Mouse (Mus musculus): ENCODE results near the gene Slc4a2. TPM values are rescaled to one million over a fixed set of nuclear protein-coding genes. Genes with fewer than 3 reads are reported as not detected.

The Slc4a2 gene
- 41.0 and 41.2 TPM in 2 replicates for polyA plus RNA-seq (2015; fragmentation: Nextera tagmentation; extraction: Ambion mirVana)

- ATAC-seq (ENCODE audit: insufficient number of reproducible peaks, insufficient read depth, low FRiP score, low TSS enrichment, low read depth), result peak; percentile 89
- H3K4me1 ChIP-seq, result peaks cover 49% of the 10 kb centered on the region
- no peaks in the 10 kb centered on the region for H3K27me3 ChIP-seq
- WGBS, result 0% methylated on average over 46 of the region's 46 CpGs
- peak within 1 kb of the TSS; percentile 71 for H3K4me3 ChIP-seq
- peak within 1 kb of the TSS; percentile 92 for H3K27ac ChIP-seq
- H3K36me3 ChIP-seq, result peaks cover 36% of the 10 kb centered on the region
- H3K9ac ChIP-seq, result peak within 1 kb of the TSS; percentile 85
- no peaks in the 10 kb centered on the region for H3K9me3 ChIP-seq
- peak within 1 kb of the TSS; percentile 85 for H3K4me2 ChIP-seq
Measured at GRCm38 (mm10) chr5:24423129-24424003, at the start of gene Slc4a2, which contains the start of gene Cdk5. TSS of gene Slc4a2 (plus strand) at chr5:24423837. TSS of gene Cdk5 (minus strand) at chr5:24423530.

- Histone ChIP-seq H3K27ac (no peak overlapping the region), H3K4me2 (no peak overlapping the region), H3K36me3 (no peaks in the 10 kb centered on the region), H3K4me1 (peaks cover 3% of the 10 kb centered on the region; the same call in 1 of the 2 replicates), H3K9ac (no peak overlapping the region), H3K27me3 (no peaks in the 10 kb centered on the region), H3K4me3 (no peak overlapping the region), H3K9me3 (no peaks in the 10 kb centered on the region)
- no peak for ATAC-seq (ENCODE audit: insufficient number of reproducible peaks, insufficient read depth, low FRiP score, low TSS enrichment, low read depth)
- WGBS, result 57% methylated on average over 6 of the region's 6 CpGs
Measured at GRCm38 (mm10) chr5:24374216-24374615, 49.4 kb upstream of the Slc4a2 start.

- Histone ChIP-seq H3K4me1 (peaks cover 3% of the 10 kb centered on the region; the same call in 1 of the 2 replicates), H3K27ac (no peak overlapping the region), H3K9ac (no peak overlapping the region), H3K4me3 (no peak overlapping the region), H3K36me3 (no peaks in the 10 kb centered on the region), H3K9me3 (no peaks in the 10 kb centered on the region), H3K27me3 (peaks cover 4% of the 10 kb centered on the region; the same call in 1 of the 2 replicates), H3K4me2 (no peak overlapping the region)
- no peak for ATAC-seq (ENCODE audit: insufficient number of reproducible peaks, insufficient read depth, low FRiP score, low TSS enrichment, low read depth)
- 69% methylated on average over 7 of the region's 7 CpGs for WGBS
Measured at GRCm38 (mm10) chr5:24374666-24375328, 48.8 kb upstream of the Slc4a2 start.

GRCm38 (mm10) chr5:24378700-24379099 lies 44.9 kb upstream of the Slc4a2 start:
- Histone ChIP-seq H3K9ac (no peak overlapping the region), H3K27me3 (peaks cover 5% of the 10 kb centered on the region; the same call in 1 of the 2 replicates), H3K27ac (no peak overlapping the region), H3K9me3 (no peaks in the 10 kb centered on the region), H3K4me2 (no peak overlapping the region), H3K4me3 (no peak overlapping the region), H3K4me1 (peaks cover 11% of the 10 kb centered on the region; the same call in 1 of the 2 replicates), H3K36me3 (no peaks in the 10 kb centered on the region)
- no peak for ATAC-seq (ENCODE audit: insufficient number of reproducible peaks, insufficient read depth, low FRiP score, low TSS enrichment, low read depth)
- WGBS, result 83% methylated on average over 2 of the region's 2 CpGs

GRCm38 (mm10) chr5:24379501-24379900 lies 44.1 kb upstream of the Slc4a2 start:
- Histone ChIP-seq H3K9me3 (no peaks in the 10 kb centered on the region), H3K4me3 (no peak overlapping the region), H3K27ac (no peak overlapping the region), H3K27me3 (peaks cover 6% of the 10 kb centered on the region; the same call in 1 of the 2 replicates), H3K4me1 (peaks cover 12% of the 10 kb centered on the region; the same call in 1 of the 2 replicates), H3K36me3 (no peaks in the 10 kb centered on the region), H3K9ac (no peak overlapping the region), H3K4me2 (no peak overlapping the region)
- ATAC-seq (ENCODE audit: insufficient number of reproducible peaks, insufficient read depth, low FRiP score, low TSS enrichment, low read depth), result no peak
- 62% methylated on average over 4 of the region's 4 CpGs for WGBS

- Histone ChIP-seq H3K36me3 (no peaks in the 10 kb centered on the region), H3K9me3 (no peaks in the 10 kb centered on the region), H3K9ac (no peak overlapping the region), H3K4me2 (no peak overlapping the region), H3K4me1 (peaks cover 12% of the 10 kb centered on the region; the same call in 1 of the 2 replicates), H3K27me3 (peaks cover 15% of the 10 kb centered on the region), H3K4me3 (no peak overlapping the region), H3K27ac (no peak overlapping the region)
- 90% methylated on average over 4 of the region's 4 CpGs for WGBS
- no peak for ATAC-seq (ENCODE audit: insufficient number of reproducible peaks, insufficient read depth, low FRiP score, low TSS enrichment, low read depth)
Measured at GRCm38 (mm10) chr5:24380499-24380898, 43.1 kb upstream of the Slc4a2 start.

GRCm38 (mm10) chr5:24381486-24381885 lies 42.2 kb upstream of the Slc4a2 start:
- Histone ChIP-seq H3K4me3 (no peak overlapping the region), H3K4me2 (no peak overlapping the region)
- 70% methylated on average over 6 of the region's 6 CpGs for WGBS

GRCm38 (mm10) chr5:24381988-24382387 lies 41.6 kb upstream of the Slc4a2 start:
- Histone ChIP-seq H3K4me3 (no peak overlapping the region), H3K9ac (no peak overlapping the region), H3K4me2 (no peak overlapping the region), H3K4me1 (peaks cover 12% of the 10 kb centered on the region; the same call in 1 of the 2 replicates), H3K27ac (no peak overlapping the region), H3K9me3 (no peaks in the 10 kb centered on the region), H3K27me3 (peaks cover 30% of the 10 kb centered on the region), H3K36me3 (no peaks in the 10 kb centered on the region)
- WGBS, result 39% methylated on average over 2 of the region's 2 CpGs
- no peak for ATAC-seq (ENCODE audit: insufficient number of reproducible peaks, insufficient read depth, low FRiP score, low TSS enrichment, low read depth)

More at GRCm38 (mm10) chr5:24381486-24381885, 42.2 kb upstream of the Slc4a2 start:
- ATAC-seq (ENCODE audit: insufficient number of reproducible peaks, insufficient read depth, low FRiP score, low TSS enrichment, low read depth), result no peak
- Histone ChIP-seq H3K9ac (no peak overlapping the region), H3K9me3 (no peaks in the 10 kb centered on the region), H3K36me3 (no peaks in the 10 kb centered on the region), H3K27ac (no peak overlapping the region), H3K27me3 (peaks cover 25% of the 10 kb centered on the region), H3K4me1 (peaks cover 12% of the 10 kb centered on the region; the same call in 1 of the 2 replicates)

GRCm38 (mm10) chr5:24383026-24383859 lies 40.4 kb upstream of the Slc4a2 start:
- WGBS, result under 1% methylated on average over 34 of the region's 34 CpGs
- Histone ChIP-seq H3K4me3 (peak overlapping the region; percentile 52), H3K36me3 (no peaks in the 10 kb centered on the region), H3K4me1 (peaks cover 24% of the 10 kb centered on the region), H3K4me2 (peak overlapping the region; percentile 73), H3K9ac (peak overlapping the region; percentile 61), H3K9me3 (no peaks in the 10 kb centered on the region), H3K27ac (no peak overlapping the region), H3K27me3 (peaks cover 42% of the 10 kb centered on the region)
- peak; percentile 82 for ATAC-seq (ENCODE audit: insufficient number of reproducible peaks, insufficient read depth, low FRiP score, low TSS enrichment, low read depth)

- H3K4me3 ChIP-seq, result no peak overlapping the region
- 61% methylated on average over 6 of the region's 6 CpGs for WGBS
- H3K9me3 ChIP-seq, result no peaks in the 10 kb centered on the region
- peaks cover 54% of the 10 kb centered on the region for H3K27me3 ChIP-seq
- H3K4me1 ChIP-seq, result peaks cover 27% of the 10 kb centered on the region
- H3K4me2 ChIP-seq, result no peak overlapping the region
- no peaks in the 10 kb centered on the region for H3K36me3 ChIP-seq
- H3K27ac ChIP-seq, result no peak overlapping the region
- no peak for ATAC-seq (ENCODE audit: insufficient number of reproducible peaks, insufficient read depth, low FRiP score, low TSS enrichment, low read depth)
- H3K9ac ChIP-seq, result no peak overlapping the region
Measured at GRCm38 (mm10) chr5:24384407-24384806, 39.2 kb upstream of the Slc4a2 start.

GRCm38 (mm10) chr5:24385374-24385773 lies 38.3 kb upstream of the Slc4a2 start:
- Histone ChIP-seq H3K9me3 (no peaks in the 10 kb centered on the region), H3K27ac (no peak overlapping the region), H3K9ac (no peak overlapping the region), H3K27me3 (peaks cover 53% of the 10 kb centered on the region), H3K4me1 (peaks cover 27% of the 10 kb centered on the region), H3K4me3 (no peak overlapping the region), H3K4me2 (no peak overlapping the region), H3K36me3 (no peaks in the 10 kb centered on the region)
- 89% methylated on average over 5 of the region's 5 CpGs for WGBS
- no peak for ATAC-seq (ENCODE audit: insufficient number of reproducible peaks, insufficient read depth, low FRiP score, low TSS enrichment, low read depth)
